ENCODE assay signal across 15 mouse cellular contexts in the genomic region with DNA sequence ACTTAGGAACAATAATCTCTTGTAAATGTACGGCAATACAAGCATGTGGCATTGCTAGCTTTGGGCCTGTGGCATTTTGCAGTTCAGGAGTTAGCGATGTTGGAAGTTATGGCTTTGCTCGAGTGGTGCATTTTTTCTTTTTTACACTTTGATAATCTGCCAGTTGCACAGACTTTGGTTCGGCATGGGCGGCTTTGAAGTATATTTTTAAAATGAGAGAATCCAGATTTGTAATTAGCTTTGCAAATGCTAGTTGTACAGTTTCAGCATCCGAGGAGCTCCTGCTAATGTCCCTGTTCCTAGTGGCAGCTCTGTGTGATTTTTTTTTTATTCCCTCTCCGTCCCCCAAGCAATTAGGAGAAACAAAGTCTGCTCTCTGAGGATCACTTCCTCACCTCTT.
"Had no signal": no experiment of that assay in that cellular context is flagged by ENCODE, and none has a peak within 500 bp of the region (broad histone marks: within the 10 kb centered on the region; RNA-seq: fewer than 3 reads in every experiment).

No protein-coding gene starts in this region.

- DNase-seq: kidney, adult 2 months; kidney, postnatal 25 days; liver; liver, embryonic 13.5 days; liver, postnatal 0 days; lung, postnatal 14 days; thymus, postnatal 4 days had no signal

- H3K27ac ChIP-seq: left cerebral cortex, adult 2 months; limb, embryonic 12.5 days; liver, embryonic 13.5 days; lung, embryonic 15.5 days; macrophage; midbrain, embryonic 15.5 days; neural tube, embryonic 12.5 days; stomach, postnatal 0 days had no signal

- H3K4me3 ChIP-seq: left cerebral cortex, adult 2 months; limb, embryonic 12.5 days; liver, embryonic 13.5 days; lung, embryonic 15.5 days; megakaryocyte, embryonic 14.5 days; midbrain, embryonic 15.5 days; neural tube, embryonic 12.5 days had no signal

- ATAC-seq: liver, postnatal 0 days; midbrain, embryonic 15.5 days had no signal
